Mouse (Mus musculus) limb, embryonic 13.5 days (tissue): ENCODE measurements around the gene Crybg2. TPM values are rescaled to one million over a fixed set of nuclear protein-coding genes. Genes with fewer than 3 reads are reported as not detected.

Experiments used
- ATAC-seq: fragments of 200-750 bp; cut with Nextera tagmentation; 2 replicates; pipeline ENCODE4 v1.8.0; 2017; ENCODE audit warnings: low read depth, moderate number of reproducible peaks, moderate TSS enrichment; ENCODE audit not compliant: low FRiP score
- H3K27ac ChIP-seq: fragments of 300-500 bp; sonication (generic); 2 replicates; pipeline ENCODE4 v1.5.1; 2015; ENCODE audit warnings: inconsistent platforms, mild to moderate bottlenecking, moderate library complexity
- H3K27me3 ChIP-seq: fragments of 300-500 bp; sonication (generic); 2 replicates; pipeline ENCODE4 v1.6.1; 2015; ENCODE audit warnings: mild to moderate bottlenecking, inconsistent platforms
- H3K36me3 ChIP-seq: fragments of 300-500 bp; sonication (generic); 2 replicates; pipeline ENCODE4 v1.6.1; 2015; ENCODE audit warnings: inconsistent platforms, mild to moderate bottlenecking, moderate library complexity
- H3K4me1 ChIP-seq: fragments of 300-500 bp; sonication (generic); 2 replicates; pipeline ENCODE4 v1.6.1; 2015; ENCODE audit warnings: inconsistent platforms
- H3K4me2 ChIP-seq: fragments of 300-500 bp; sonication (generic); replicated peaks from 2 replicates; pipeline ENCODE4 v1.6.1; 2015; ENCODE audit warnings: inconsistent platforms, mild to moderate bottlenecking, moderate library complexity
- H3K4me3 ChIP-seq: fragments of 300-500 bp; sonication (generic); 2 replicates; pipeline ENCODE4 v1.5.1; 2015; ENCODE audit warnings: moderate library complexity, mild to moderate bottlenecking, inconsistent platforms
- H3K9ac ChIP-seq: fragments of 300-500 bp; sonication (generic); 2 replicates; pipeline ENCODE4 v1.6.1; 2015; ENCODE audit warnings: mild to moderate bottlenecking, inconsistent platforms
- H3K9me3 ChIP-seq: fragments of 300-500 bp; sonication (generic); 2 replicates; pipeline ENCODE4 v1.6.1; 2016; ENCODE audit warnings: inconsistent platforms
- WGBS: fragments of 180-500 bp; shearing (Covaris S2); methylation state at CpG from one replicate; pipeline ENCODE4 v1.1.7; 2015; 5-methylcytosine and 5-hydroxymethylcytosine counted together
- polyA plus RNA-seq: library from polyadenylated mRNA; unstranded; fragments of >200 nt; fragmentation: Nextera tagmentation; extraction: Ambion mirVana; gene quantifications from 2 replicates; pipeline ENCODE4 v1.2.1, GENCODE M21; 2015

Crybg2 gene
- polyA plus RNA-seq, 1 experiment from 2014 or later, result 4.9 TPM

DNA sequence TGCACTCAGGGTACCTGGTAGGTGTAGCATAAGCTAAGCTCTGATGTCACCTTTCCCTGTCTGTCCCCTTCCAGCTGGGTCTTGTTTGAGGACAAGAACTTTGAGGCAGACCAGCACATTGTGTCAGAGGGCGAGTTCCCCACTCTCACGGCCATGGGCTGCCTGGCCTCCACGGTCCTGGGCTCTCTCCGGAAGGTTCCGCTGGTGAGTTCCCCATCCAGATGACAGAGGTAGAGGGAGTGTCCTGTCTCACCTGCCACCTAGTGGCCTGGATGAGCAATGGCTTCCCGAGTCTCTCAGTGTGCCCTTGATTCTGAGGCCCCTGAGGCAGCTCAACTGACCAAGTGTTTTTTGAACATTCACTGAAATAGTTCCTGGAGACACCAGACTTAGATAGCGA lies 26.8 kb downstream of the Crybg2 start:
- 51% methylated on average over 7 of the region's 7 CpGs for WGBS
- Histone ChIP-seq H3K4me2 (0 out of 2 replicates have a peak overlapping the region, but pooled peaks have one; percentile 17), H3K36me3 (no peaks in the 10 kb centered on the region)

DNA sequence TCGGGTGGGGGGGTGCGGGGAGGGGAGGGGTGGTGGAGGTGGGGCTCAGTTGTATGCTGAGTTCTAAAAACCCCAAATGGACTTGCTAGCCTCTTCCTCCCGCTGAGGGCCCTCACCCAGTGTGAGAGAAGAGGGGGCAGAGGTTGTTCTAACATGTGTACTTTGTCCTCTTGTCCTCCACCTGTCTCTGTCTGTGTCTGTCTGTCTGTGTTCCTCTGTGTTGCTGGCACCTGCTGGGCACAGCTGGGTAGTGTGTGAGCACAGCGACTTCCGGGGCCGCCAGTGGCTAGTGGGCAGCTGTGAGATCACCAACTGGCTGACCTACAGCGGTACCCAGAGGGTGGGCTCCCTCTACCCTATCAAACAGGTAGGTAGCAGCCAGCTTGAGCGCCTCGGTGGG lies 28.4 kb downstream of the Crybg2 start:
- no peaks in the 10 kb centered on the region for H3K4me1 ChIP-seq
- WGBS, result 76% methylated on average over 9 of the region's 9 CpGs
- no peaks in the 10 kb centered on the region for H3K36me3 ChIP-seq
- no peaks in the 10 kb centered on the region for H3K27me3 ChIP-seq
- no peak for ATAC-seq
- H3K4me2 ChIP-seq, result no peak overlapping the region
- 0 out of 2 replicates have a peak, but pooled peaks cover 3% of the 10 kb centered on the region for H3K9me3 ChIP-seq
- H3K4me3 ChIP-seq, result no peak overlapping the region
- no peak overlapping the region for H3K27ac ChIP-seq
- H3K9ac ChIP-seq, result no peak overlapping the region

More for the DNA sequence above, 26.8 kb downstream of the Crybg2 start:
- no peak overlapping the region for H3K27ac ChIP-seq
- H3K4me3 ChIP-seq, result no peak overlapping the region
- no peak for ATAC-seq
- 0 out of 2 replicates have a peak, but pooled peaks cover 1% of the 10 kb centered on the region for H3K4me1 ChIP-seq
- H3K9ac ChIP-seq, result no peak overlapping the region; the same call in 1 of the 2 replicates
- peaks cover 7% of the 10 kb centered on the region for H3K27me3 ChIP-seq
- 0 out of 2 replicates have a peak, but pooled peaks cover 3% of the 10 kb centered on the region for H3K9me3 ChIP-seq

DNA sequence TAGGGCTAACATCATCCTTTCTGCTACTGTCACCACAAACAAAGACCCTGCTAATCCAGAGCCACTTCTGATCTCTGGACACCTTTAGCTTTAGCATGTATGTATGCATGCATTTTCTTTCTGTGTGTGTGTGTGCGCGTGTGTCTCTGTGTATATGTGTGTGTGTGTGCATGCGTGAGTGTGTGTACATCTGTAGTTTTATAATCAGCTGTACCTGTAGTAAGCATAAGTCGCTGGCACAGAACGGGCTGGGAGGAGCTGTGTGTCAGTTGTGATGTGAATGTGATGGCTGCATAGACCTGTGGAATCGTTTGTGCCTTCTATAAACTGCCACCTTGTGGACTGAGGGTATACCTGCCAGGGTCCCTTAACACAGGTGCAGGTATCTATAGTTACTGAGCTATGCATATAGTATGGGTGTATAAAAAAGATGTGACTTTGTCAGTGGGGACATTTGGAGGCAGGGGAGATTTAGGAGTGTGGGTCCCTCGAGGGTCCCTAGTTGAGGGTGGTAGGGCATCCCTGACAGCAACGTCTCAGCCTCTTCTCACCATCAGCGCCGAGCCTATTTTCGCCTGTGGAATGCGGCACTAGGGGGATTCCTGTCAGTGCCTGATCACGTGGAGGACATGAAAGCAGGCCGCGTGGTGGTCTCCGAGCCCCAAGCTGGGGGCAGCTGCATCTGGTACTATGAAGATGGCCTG lies 30.1 kb downstream of the Crybg2 start:
- H3K4me2 ChIP-seq, result no peak overlapping the region
- H3K36me3 ChIP-seq, result no peaks in the 10 kb centered on the region
- no peak overlapping the region for H3K9ac ChIP-seq
- no peaks in the 10 kb centered on the region for H3K27me3 ChIP-seq
- H3K4me3 ChIP-seq, result no peak overlapping the region
- WGBS, result 78% methylated on average over 16 of the region's 16 CpGs
- H3K9me3 ChIP-seq, result no peaks in the 10 kb centered on the region
- no peaks in the 10 kb centered on the region for H3K4me1 ChIP-seq
- H3K27ac ChIP-seq, result no peak overlapping the region
- ATAC-seq, result no peak

DNA sequence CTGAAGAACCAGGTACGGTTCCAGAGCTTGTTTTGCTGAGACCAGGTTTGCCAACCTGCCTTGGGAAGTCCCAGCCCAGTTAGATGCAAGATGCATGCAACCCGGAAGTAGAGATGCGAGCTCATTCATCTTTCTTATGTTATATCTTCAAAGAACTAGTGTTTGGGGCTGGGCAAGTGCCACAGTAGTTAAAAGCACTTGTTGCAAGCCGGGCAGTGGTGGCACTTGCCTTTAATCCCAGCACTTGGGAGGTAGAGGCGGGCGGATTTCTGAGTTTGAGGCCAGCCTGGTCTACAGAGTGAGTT lies 30.6 kb downstream of the Crybg2 start:
- Histone ChIP-seq H3K27me3 (no peaks in the 10 kb centered on the region), H3K4me1 (no peaks in the 10 kb centered on the region), H3K27ac (no peak overlapping the region), H3K4me3 (no peak overlapping the region), H3K4me2 (no peak overlapping the region), H3K36me3 (no peaks in the 10 kb centered on the region), H3K9ac (no peak overlapping the region), H3K9me3 (no peaks in the 10 kb centered on the region)
- ATAC-seq, result no peak
- WGBS, result 81% methylated on average over 6 of the region's 6 CpGs

DNA sequence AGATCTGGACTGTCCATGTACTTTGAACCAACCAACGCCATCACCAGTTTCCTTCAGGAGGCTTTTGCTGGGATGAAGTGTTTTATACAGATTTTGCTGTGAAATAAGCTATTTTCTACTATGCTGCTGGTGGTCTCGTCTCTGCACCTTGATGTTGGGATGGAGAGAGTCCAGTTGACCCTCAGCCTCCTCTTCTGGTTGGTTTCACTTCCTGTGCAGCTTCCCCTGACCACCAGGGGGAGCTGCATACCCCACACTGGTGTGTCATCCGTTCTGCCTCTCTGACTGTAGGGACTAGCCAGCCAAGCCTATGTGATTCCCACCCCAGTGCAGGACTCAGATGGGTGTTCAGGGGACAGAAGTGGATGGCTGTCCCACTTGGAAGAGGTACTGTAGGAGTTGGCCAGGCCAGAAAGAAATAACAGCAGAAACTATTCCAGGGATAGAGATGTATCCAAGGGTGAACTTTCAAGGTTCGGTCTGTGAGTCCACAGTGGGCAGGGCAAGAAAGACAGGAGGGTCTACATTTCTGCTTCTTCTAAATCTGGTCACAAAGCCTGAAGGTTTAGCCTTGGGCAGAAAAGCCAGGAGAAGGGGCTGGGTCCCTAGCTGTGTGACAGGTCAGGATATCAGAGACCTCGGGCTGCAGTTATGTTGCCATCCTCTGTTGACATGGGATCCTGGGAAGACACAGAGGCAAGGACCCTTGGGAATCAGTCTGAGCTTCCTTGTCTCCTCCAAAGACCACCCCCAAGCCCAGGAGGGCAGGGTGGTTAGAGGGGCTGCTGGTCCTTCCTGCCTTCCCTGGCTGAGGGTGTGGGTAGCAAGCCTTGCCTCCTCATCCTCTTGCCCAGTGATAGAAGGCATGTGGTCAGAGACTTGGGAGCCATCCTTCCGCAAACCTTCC lies 32.0 kb downstream of the Crybg2 start:
- H3K4me1 ChIP-seq, result no peaks in the 10 kb centered on the region
- no peak for ATAC-seq
- WGBS, result 73% methylated on average over 6 of the region's 6 CpGs

DNA sequence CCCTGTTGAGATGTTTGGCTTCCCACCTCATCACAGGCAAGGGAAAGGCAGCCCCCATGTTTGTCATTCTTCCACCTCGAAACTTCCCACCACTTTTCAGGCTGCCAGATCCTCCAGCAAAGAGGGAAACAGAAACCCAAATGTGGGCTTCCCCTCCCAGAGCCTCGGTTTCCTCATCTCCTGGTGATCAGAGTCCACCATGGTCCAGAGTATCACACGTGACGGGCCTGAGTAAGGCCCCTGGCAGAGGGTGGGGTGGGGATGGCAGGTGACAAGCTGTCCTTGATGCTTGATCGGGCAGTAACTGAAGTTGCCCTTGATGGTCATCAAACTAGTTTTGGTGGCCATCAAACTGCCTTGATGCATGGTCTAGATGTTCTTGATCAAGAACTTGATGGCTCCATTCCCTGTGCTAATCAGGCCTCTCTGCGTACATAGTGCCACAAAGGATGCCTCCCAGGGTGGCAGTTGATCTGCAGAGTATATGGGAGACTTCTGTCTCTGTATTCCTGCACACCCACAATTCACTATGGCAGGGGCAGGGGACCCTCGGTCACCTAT lies 33.5 kb downstream of the Crybg2 start:
- Histone ChIP-seq H3K9me3 (no peaks in the 10 kb centered on the region), H3K4me3 (no peak overlapping the region), H3K9ac (no peak overlapping the region), H3K4me1 (no peaks in the 10 kb centered on the region), H3K27me3 (no peaks in the 10 kb centered on the region), H3K36me3 (no peaks in the 10 kb centered on the region), H3K27ac (no peak overlapping the region), H3K4me2 (no peak overlapping the region)
- 79% methylated on average over 7 of the region's 7 CpGs for WGBS
- no peak for ATAC-seq

More for the DNA sequence above, 32.0 kb downstream of the Crybg2 start:
- Histone ChIP-seq H3K27ac (no peak overlapping the region), H3K9ac (no peak overlapping the region), H3K27me3 (no peaks in the 10 kb centered on the region), H3K4me3 (no peak overlapping the region), H3K36me3 (no peaks in the 10 kb centered on the region), H3K9me3 (no peaks in the 10 kb centered on the region), H3K4me2 (no peak overlapping the region)

DNA sequence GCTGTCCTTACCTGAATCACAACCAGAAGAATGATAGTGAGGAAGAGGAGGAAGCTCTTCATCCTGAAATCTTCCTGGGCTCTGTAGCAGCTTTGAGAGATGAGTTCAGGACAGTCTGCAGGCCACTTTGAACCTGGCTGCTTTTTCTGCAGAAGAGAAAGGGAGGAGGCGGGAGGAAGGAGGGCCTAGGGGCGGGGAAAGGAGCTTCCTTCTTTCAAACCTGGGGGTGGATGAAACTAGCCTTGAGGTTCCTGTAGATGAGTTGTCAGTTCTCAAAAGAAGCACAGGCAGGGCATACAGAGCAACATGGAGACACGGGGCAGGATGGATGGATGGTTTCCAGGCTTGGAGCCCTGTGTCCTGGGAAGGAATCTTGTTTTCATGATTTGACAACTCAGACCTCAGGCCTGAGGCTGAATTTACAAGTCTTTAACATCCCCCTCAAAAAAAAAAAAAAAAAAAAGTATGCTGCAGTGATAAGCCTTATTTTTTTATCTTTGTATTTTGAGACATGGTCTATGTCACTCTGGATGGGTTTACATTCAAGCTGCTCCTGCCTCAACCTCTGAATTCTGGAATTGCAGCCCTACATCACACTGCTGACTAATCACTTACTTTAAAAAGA lies 34.4 kb downstream of the Crybg2 start, which contains the start of gene Cd52:
Gene Cd52 (minus strand): TSS at position 160 of the 625 bp plus-strand sequence.
- H3K36me3 ChIP-seq, result no peaks in the 10 kb centered on the region
- no peak for ATAC-seq
- 57% methylated on average over 3 of the region's 3 CpGs for WGBS
- H3K4me1 ChIP-seq, result no peaks in the 10 kb centered on the region
- H3K27me3 ChIP-seq, result no peaks in the 10 kb centered on the region
- no peak within 1 kb of the TSS for H3K4me2 ChIP-seq
- no peak within 1 kb of the TSS for H3K9ac ChIP-seq
- H3K9me3 ChIP-seq, result no peaks in the 10 kb centered on the region
- H3K4me3 ChIP-seq, result no peak within 1 kb of the TSS
- H3K27ac ChIP-seq, result no peak within 1 kb of the TSS

DNA sequence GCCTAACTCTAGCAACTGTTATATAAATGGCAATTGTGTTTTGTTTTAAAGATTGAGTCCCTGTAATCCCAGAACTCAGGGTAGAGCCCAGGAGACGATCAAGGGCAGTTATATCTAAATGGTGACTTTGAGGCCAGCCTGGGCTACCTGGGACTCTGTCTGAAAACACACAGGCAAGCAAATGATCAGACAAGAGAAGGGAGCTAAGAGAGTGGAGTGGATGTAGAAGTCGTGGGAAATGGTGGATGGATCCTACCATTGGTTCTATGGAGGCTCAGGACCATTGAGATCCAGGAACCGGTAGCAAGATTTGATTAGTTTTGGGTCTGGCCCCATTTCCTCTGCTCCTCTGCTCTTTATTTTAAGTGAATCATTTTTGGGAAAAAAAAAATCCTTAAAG lies 35.5 kb downstream of the Crybg2 start:
- Histone ChIP-seq H3K4me1 (no peaks in the 10 kb centered on the region), H3K4me3 (no peak overlapping the region), H3K36me3 (no peaks in the 10 kb centered on the region), H3K27ac (no peak overlapping the region), H3K27me3 (no peaks in the 10 kb centered on the region), H3K9me3 (no peaks in the 10 kb centered on the region), H3K4me2 (no peak overlapping the region), H3K9ac (no peak overlapping the region)
- 83% methylated on average over 3 of the region's 3 CpGs for WGBS
- no peak for ATAC-seq

DNA sequence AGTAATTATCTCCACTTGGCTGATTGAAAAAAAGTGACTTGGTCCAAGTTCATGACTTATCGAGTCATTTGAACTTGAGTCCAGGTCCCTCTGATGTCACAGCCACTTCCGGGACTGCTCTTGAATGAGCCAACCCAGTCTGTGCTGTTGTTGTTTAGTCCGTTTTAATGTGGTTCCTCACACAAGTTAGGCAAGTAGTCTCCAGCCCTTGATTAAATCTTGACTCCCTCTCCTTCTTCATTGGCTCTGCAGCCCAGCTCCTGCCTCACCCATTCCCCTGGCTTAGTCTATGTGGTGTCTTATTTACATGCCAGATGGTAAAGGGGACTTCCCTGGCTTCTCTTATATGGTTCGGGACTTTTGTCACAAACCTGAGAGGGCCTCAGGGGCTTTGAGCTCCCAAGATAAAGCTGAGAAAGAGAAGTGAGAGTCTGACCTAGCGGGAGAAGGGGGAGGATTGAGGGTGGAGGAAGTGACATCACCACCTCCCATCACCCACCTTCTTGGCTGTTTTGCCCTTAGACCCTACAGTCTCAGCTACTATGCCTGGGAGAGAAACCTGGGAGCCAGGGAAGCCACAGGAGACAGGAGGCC lies 36.5 kb downstream of the Crybg2 start:
- no peaks in the 10 kb centered on the region for H3K9me3 ChIP-seq
- H3K4me2 ChIP-seq, result no peak overlapping the region
- no peak overlapping the region for H3K9ac ChIP-seq
- H3K27ac ChIP-seq, result no peak overlapping the region
- H3K4me3 ChIP-seq, result no peak overlapping the region
- 71% methylated on average over 5 of the region's 5 CpGs for WGBS
- no peaks in the 10 kb centered on the region for H3K4me1 ChIP-seq
- ATAC-seq, result no peak
- H3K27me3 ChIP-seq, result no peaks in the 10 kb centered on the region
- no peaks in the 10 kb centered on the region for H3K36me3 ChIP-seq

DNA sequence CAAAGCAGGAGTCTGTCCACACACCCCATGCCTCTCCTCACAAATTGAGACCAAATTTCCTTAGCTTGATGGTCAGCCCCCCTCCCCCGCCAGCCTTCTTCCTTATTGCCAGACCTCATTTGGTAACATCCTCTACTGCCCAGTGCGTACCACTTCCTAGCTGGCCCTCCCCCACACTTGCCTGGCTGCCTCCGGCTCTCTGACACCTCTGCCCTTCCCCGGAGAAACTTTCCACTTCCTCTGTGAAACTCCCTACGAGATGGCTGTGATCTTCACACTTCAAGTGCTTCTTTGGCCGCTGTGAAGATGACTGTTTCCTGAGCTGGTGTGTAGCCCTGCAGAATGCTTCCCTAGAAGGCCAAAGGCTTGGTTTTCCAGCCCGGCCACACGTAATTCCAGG lies 38.0 kb downstream of the Crybg2 start:
- no peak overlapping the region for H3K9ac ChIP-seq
- H3K9me3 ChIP-seq, result no peaks in the 10 kb centered on the region
- H3K27me3 ChIP-seq, result no peaks in the 10 kb centered on the region
- WGBS, result 32% methylated on average over 8 of the region's 8 CpGs
- H3K4me3 ChIP-seq, result no peak overlapping the region
- ATAC-seq, result no peak
- H3K27ac ChIP-seq, result no peak overlapping the region
- H3K4me2 ChIP-seq, result no peak overlapping the region
- no peaks in the 10 kb centered on the region for H3K36me3 ChIP-seq
- peaks cover 5% of the 10 kb centered on the region; the same call in 1 of the 2 replicates for H3K4me1 ChIP-seq

DNA sequence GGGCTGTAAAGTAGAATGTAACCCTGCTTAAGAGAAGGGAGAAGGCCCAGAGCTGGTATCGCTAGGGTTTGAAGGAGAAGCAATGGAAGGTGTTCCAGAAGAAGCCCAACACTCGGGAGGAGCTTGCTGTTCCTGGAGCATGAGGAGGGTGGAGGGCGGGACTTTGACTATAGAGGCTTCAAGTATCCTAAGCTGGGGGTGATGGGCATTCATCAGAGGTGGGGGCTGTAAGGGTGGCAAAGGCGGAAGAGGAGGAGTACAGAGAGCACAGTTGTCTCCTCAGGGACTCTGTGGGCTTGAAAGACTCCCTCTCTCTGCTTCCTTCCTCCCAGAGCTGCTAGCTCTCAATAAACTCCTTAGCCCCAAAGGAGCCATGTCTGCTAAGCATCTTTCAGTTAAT lies 39.6 kb downstream of the Crybg2 start:
- no peak overlapping the region for H3K4me2 ChIP-seq
- no peaks in the 10 kb centered on the region for H3K27me3 ChIP-seq
- no peaks in the 10 kb centered on the region for H3K9me3 ChIP-seq
- H3K36me3 ChIP-seq, result no peaks in the 10 kb centered on the region
- WGBS, result 76% methylated on average over 4 of the region's 4 CpGs
- no peak overlapping the region for H3K9ac ChIP-seq
- no peak overlapping the region for H3K27ac ChIP-seq
- no peak for ATAC-seq
- peaks cover 5% of the 10 kb centered on the region; the same call in 1 of the 2 replicates for H3K4me1 ChIP-seq
- H3K4me3 ChIP-seq, result no peak overlapping the region
